In the genomic region with DNA sequence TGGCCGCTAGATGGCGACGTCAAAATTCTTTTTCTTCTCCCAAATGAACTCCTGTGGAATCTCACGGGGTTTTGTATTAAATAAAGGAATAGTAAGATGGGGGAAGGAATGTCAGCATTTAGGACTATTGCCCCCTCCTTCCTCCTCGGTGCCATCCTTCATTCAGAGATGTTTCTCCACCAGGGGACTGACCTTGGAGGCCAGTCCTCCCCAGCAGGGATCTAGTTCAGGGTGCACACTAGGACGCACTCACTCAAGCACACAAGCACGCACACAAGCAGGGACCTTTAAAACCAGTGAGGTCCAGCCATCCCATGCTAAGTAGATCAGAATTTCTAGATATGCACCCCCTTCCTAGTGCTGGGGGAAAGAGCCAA, we compare ENCODE assay signal across 9 mouse cellular contexts. TPM values are rescaled to one million over a fixed set of nuclear protein-coding genes. Genes with fewer than 3 reads are reported as not detected.
DNase-seq lines count a peak whose midpoint lies in the region; ATAC-seq and TF ChIP-seq lines count a peak whose summit lies in the region.
"Not testable (repeated sequence)": the region's sequence is repeated elsewhere in the genome, so short reads cannot be mapped to it uniquely, and the experiment has no call there.
"Had no signal": no experiment of that assay in that cellular context is flagged by ENCODE, and none has a peak within 500 bp of the region (broad histone marks: within the 10 kb centered on the region; RNA-seq: fewer than 3 reads in every experiment).

No protein-coding gene starts in this region.

- H3K9me3 ChIP-seq in hindbrain, embryonic 11.5 days (ENCODE audit: control insufficient read depth, low read length); kidney, postnatal 0 days (replicated peaks; ENCODE audit: low read length); midbrain, embryonic 11.5 days (ENCODE audit: control insufficient read depth, low read length): not testable (repeated sequence)

- 22% methylated on average over 2 of the region's 7 CpGs for WGBS in hindbrain, embryonic 11.5 days
- 17% methylated on average over 2 of the region's 7 CpGs for WGBS in kidney, postnatal 0 days
- WGBS in midbrain, embryonic 11.5 days, result 25% methylated on average over 2 of the region's 7 CpGs

- not testable (repeated sequence) for H3K27me3 ChIP-seq in hindbrain, embryonic 11.5 days (ENCODE audit: control insufficient read depth, insufficient read depth, low read length); kidney, postnatal 0 days (ENCODE audit: insufficient read depth, low read length); midbrain, embryonic 11.5 days (ENCODE audit: control insufficient read depth, insufficient read depth, low read length)

- DNase-seq in cerebellum, adult 11-12 months, result peak; percentile 39
- DNase-seq in frontal cortex, postnatal 25 days (ENCODE audit: low spot score in 2 of 2), result peak; percentile 47 to 52
- DNase-seq in hindbrain, embryonic 11.5 days (ENCODE audit: low spot score); kidney, postnatal 0 days (ENCODE audit: low spot score); midbrain, embryonic 11.5 days (ENCODE audit: low spot score, missing footprints): not testable (repeated sequence)
- peak; percentile 40 to 90 for DNase-seq in left cerebral cortex, postnatal 14 days (ENCODE audit: low spot score in 2 of 2)
- peak; percentile 26 to 52 for DNase-seq in right cerebral cortex, postnatal 10 days (ENCODE audit: low spot score in 2 of 2)
- DNase-seq in urinary bladder, postnatal 10 days (ENCODE audit: low spot score), result peak; percentile 8

- peak; percentile 66 for ATAC-seq in hindbrain, embryonic 11.5 days (ENCODE audit: low FRiP score)
- ATAC-seq in kidney, postnatal 0 days (replicated peaks; ENCODE audit: low FRiP score, low read depth), result not testable (repeated sequence)
- ATAC-seq in midbrain, embryonic 11.5 days (ENCODE audit: low FRiP score), result peak; percentile 79

- peak; percentile 24 for TF ChIP-seq CTCF in kidney, postnatal 0 days (IDR thresholded peaks at IDR 0.05; ENCODE audit: low read depth)

- H3K36me3 ChIP-seq in hindbrain, embryonic 11.5 days (ENCODE audit: control insufficient read depth, insufficient read depth, low read length); kidney, postnatal 0 days (ENCODE audit: insufficient read depth, low read length); midbrain, embryonic 11.5 days (ENCODE audit: control insufficient read depth, insufficient read depth, low read length): not testable (repeated sequence)

- H3K4me1 ChIP-seq in hindbrain, embryonic 11.5 days (replicated peaks; ENCODE audit: control insufficient read depth, insufficient read depth, low read length); kidney, postnatal 0 days (replicated peaks; ENCODE audit: insufficient read depth, low read length); midbrain, embryonic 11.5 days (ENCODE audit: control insufficient read depth, insufficient read depth, low read length): not testable (repeated sequence)

- H3K27ac ChIP-seq in hindbrain, embryonic 11.5 days (ENCODE audit: low read depth, low read length); kidney, postnatal 0 days; midbrain, embryonic 11.5 days (ENCODE audit: low read depth, low read length): not testable (repeated sequence)

- not testable (repeated sequence) for H3K9ac ChIP-seq in hindbrain, embryonic 11.5 days (ENCODE audit: low read depth, low read length); kidney, postnatal 0 days (ENCODE audit: low read depth, low read length); midbrain, embryonic 11.5 days (ENCODE audit: low read length)

- intact Hi-C loops in left cerebral cortex, postnatal 14 days (cut with DNase I), result not testable (repeated sequence)

- not testable (repeated sequence) for H3K4me2 ChIP-seq in hindbrain, embryonic 11.5 days (replicated peaks; ENCODE audit: low read depth, low read length); kidney, postnatal 0 days (ENCODE audit: low read length); midbrain, embryonic 11.5 days

- not testable (repeated sequence) for H3K4me3 ChIP-seq in hindbrain, embryonic 11.5 days (ENCODE audit: low read depth, low read length); kidney, postnatal 0 days (replicated peaks; ENCODE audit: low read depth, low read length); midbrain, embryonic 11.5 days (ENCODE audit: low read depth, low read length)

RNA-seq across cellular contexts. Expression of a gene that starts 26.3 kb away (rescaled TPM):
- 0.08 TPM in 1 of 2 replicates, not detected in the other for polyA plus RNA-seq in hindbrain, embryonic 11.5 days (2014; fragmentation: Nextera tagmentation; extraction: Ambion mirVana)
- 0.10 TPM in 1 of 2 replicates, not detected in the other for polyA plus RNA-seq in kidney, postnatal 0 days (2015; fragmentation: Nextera tagmentation; extraction: Ambion mirVana)
- total RNA-seq in left cerebral cortex, postnatal 14 days (2021), result 1 to 10 TPM in 1 of 2 experiments, under 1 TPM in 1; 0.97 to 1.2 TPM
- polyA plus RNA-seq in midbrain, embryonic 11.5 days (2014; fragmentation: Nextera tagmentation; extraction: Ambion mirVana), result 0.11 TPM in 1 of 2 replicates, not detected in the other
- polyA plus RNA-seq: liver, embryonic 16.5 days had no signal
